Mouse (Mus musculus) spleen, postnatal 4 days (tissue): Measurements from ENCODE around the gene Mindy3.

Source experiments
- DNase-seq, 2 experiments: peaks; one replicate each; pipeline ENCODE4 v3.0.0; 2022; ENCODE audit warnings: low spot score in 2 of 2

The Mindy3 gene

DNA sequence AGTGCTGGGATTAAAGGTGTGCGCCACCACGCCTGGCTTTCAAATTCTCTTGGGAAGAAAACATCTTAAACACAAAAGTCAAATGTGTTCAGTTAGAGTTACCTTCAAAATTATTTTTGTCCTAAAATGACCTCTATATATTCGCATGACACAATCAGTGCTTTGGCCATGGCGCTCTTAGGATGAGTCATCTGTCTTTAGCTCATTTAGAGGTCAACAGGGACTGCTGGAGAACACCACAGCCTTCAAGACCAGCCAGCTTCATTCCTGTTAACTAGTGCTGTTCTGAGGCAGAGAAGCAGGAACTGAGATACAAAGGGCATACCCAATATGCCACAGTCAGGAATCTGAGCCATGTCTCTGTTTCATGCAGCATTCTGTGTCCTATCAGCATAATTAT is 47.9 kb downstream of the Mindy3 start:
- DNase-seq, result no peak

DNA sequence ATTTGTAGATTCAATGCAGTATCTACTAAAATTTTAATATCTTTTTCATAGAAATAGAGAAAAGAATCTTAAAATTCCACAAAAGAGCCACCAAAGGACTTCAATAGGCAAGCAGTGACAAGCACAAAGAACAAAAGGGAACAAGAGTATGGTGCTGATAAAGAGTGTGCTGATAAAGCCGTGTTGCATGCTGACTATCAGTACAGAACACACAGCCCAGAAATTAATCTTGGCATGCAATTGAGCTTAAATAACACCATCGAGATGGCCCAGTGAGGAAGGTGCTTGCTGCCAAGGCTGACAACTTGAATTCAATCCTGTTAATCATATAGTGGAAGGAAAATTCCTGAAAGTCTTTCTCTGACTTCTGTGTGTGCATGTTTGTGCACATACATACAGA is 50.8 kb downstream of the Mindy3 start:
- no peak for DNase-seq

DNA sequence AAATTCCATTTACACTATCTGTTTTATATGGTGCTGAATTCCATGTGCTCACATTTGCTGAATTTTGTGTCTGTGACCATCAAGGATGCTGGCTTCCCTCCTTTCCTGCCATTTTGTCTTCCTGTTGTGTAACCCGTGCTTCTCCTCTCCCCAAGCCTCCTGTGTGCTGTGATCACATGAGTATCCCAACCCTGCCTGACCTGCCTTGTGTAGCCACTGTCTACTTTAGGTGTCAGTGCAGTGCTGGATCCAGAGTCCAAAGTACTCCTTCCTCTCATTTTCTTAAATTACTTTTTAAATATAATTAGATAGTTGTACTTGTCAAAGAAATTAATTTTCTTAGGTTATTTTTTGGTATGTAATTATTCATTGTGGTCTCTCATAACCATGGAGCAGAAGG is 51.3 kb downstream of the Mindy3 start:
- no peak for DNase-seq

DNA sequence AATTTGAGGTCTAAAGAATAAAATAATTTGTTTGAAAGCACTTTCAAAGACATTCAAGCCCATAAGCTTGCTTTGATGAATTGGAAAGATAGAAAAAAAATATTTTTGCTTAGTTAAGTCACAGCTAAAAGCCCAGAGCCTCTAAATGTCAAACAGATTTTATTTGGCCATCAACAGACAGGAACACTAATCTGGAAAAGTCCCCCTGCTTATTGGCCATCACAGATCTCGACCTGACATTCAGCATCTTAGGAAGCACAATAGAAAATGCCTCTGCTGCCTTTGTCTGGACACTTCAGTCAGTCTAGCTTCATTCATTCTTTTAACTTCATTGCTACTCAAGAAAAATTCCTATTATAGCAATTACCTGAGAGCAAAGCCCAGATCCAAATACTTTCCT is 58.0 kb downstream of the Mindy3 start:
- DNase-seq, result no peak

DNA sequence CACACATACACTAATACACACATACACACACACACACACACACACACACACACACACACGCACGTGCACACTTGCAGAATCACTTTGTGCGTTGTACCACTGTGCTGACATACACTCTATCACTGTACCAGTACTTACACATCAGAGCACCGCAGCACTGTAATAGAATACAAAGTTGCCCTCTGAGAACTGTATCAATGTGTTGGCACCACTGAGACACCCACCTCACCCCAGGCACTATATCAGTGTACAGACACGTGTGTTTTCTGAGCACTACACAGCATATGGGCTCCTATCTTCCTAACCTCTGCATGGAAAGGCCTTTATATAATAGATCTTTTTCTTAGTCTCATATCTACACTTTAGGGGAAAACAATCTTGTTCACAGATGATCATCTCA is 64.4 kb downstream of the Mindy3 start:
- no peak for DNase-seq

DNA sequence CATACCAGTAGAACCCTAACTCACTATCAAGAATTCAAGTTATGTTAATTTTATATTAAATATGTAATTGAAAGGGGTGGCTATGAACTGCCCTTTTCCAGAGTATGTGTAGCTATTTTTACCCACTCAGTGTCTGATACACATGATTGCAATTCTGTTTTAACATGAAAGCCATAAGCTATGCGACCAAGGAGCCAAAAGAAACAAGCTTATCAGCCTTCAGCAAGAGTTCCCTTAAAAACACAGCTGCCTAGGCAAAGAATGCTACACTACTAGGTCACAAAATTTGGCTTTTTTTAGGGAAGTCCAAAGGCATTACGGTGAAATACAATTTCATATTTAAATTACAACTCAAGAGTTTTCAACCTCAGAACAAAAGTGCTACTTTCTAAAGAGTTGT is 70.4 kb downstream of the Mindy3 start:
- no peak for DNase-seq

DNA sequence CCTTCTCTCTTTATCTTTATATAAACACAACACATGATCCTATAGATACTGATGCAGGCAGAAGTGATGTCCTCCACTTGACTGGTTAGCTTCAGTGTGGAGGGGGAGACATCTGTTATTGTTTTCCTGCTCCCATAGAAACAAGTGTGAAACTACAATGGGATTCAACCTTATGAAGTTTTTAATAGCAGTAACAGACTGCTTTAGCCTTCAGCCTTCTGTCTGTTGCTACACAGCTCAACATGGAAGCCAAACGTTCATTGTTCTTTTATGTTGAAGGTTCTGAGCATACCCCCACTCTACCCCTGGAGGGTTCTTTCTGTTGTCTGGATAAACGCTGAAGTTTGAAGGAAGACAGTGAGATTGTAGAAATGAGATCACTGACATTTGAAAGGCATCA is 87.3 kb downstream of the Mindy3 start:
- DNase-seq, result no peak

DNA sequence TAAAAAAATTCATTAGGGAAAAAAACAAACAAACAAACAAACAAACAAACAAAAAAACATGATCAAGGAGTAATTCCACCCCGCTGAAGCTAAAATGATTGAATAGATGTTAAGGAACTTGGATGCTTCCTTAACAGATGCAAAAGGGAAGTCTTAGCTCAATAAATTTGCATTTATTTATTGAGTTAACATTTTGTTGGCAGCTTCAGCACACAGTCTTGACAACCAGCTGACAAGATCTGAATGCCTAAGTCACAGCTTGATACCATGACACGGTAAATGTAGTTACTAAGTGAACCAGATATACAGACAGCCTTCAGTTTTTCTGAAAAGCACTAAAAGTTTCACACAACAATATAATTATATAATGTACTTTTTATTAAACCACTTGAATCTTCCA is 89.7 kb downstream of the Mindy3 start:
- DNase-seq, result no peak

DNA sequence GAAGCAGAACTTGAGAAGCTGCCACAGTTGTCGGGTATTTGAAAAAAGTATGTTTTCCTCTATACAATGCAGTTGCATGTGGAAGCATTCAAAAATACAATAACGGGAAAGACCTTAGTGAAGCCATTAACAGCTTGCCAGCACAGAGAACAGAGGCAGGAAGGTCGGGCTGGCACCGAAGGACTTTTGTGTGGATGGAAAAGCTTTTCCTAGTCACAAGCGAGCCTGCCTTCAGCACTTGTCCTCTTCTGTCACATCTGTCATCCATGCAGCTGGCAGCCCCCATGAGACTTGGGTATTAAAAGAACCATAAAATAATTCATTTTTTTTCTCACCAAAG is 90.2 kb downstream of the Mindy3 start:
- DNase-seq, result no peak

DNA sequence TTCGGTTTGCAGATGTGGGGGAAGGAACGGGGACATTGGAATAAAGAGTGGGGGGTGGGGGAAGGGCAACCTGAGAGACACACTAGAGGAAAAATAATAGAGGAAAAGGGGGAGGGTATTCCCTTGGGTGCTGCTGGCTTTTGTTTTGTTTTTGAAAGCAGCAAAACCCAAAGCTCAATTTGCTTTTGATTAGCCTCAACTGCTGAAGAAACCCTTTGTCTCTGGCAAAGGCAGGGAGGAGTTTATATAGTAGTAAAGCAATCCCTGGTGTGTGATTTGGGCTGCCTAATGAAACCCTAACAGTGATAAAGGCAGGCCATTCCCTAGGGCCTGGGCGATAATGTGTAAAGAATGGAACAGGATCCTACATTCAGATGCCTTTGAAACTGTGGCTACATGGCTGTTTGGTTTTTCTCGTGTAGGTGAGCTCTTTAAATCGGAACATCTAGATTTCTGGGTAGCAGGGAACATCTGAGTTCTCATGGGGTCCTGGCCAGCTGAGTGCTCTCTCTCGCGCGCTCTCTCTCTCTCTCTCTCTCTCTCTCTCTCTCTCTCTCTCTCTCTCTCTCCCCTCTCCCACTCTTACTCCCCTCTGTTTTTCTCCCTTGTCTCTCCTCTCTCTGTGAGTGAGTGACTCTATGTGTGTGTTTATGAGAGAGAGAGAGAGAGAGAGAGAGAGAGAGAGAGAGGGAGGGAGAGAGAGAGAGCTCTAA is 90.8 kb downstream of the Mindy3 start:
- no peak for DNase-seq

DNA sequence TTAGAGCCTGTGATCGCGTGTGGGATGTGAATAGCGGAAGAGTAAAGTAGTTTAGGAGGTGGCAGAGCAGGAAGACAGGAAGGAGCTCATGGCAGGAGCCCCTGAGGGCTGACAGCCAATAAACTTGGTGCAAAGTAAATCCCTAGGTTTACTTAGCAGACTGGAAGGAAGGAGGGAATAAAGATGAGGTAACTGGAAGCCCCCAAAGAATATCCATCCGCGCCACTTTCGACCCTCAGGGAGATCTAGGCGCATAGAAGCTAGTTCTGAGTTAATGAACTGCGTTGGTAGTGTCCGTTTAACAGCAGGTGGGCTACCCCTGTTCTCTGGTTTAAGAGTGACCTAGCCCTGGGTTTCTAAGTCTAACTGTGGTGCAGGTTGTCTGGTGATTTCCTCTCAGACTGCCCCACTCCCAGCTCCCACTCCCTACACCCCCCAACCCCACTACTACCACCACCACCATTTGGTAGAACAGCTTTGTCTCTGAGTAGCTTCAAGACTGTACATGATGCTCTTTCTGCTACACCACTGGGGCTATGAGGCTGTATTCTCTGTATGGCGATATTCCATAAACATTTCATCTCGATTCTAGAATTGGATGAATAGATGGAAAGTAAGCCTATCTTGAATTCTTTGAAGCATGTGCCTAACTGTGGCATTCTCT is 91.4 kb downstream of the Mindy3 start:
- no peak for DNase-seq

DNA sequence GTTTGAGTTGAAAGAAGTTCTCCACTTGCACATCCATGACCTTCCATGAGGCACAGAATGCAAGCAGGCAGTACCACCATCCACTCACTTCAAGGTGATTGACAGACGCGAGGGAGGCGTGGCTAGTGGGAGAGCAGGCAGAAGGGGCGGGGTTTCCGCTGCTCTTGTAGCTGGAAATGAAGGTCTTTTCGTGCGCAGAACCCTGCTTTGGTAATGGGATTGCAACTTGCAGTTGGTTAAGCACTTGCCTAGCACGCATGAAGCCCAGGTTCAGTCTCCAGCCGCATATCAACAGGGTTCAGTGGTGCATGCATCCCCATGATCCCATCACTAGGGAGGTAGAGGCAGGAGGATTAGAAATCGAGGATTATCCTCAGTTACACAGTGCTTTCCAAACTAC is 92.1 kb downstream of the Mindy3 start:
- peak; percentile 44 to 74 for DNase-seq

DNA sequence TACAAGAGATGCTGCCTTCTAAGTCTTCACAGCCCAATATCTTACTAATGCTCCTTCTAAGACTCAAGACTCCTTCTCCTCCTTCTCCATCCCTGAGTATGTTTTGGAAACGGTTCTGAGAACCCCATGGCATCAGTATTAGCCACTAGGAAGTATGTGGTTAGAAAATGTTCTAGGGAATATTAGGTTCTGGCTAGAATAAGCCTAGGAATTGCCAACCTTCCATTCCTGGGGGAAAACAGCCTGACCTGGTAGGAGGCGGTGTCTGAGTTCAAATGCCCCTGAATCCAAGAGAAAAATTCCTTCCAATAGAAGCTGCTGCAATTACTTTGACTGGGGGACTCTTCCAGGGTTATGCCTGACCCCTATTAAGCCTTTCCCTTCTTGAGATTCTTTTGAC is 93.4 kb downstream of the Mindy3 start:
- no peak for DNase-seq

DNA sequence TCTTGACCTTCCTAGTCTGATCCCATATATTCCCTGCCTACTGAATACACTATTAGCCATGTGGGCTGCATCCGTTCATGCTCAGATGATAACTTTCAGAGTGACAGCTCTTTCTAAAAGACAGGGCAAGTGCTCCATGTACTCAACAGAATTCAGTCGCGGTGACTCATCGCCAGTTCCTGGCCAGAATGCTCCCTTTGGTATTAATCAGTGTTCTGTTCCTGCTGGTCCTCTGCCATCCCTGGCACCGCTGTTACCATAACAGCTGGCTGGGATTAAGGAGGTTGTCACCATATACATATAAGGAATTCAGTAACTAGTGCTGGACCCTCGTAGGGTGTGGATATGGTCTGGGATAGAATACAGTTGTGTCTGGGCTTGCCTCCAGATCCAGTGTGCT is 93.9 kb downstream of the Mindy3 start:
- DNase-seq, result no peak

DNA sequence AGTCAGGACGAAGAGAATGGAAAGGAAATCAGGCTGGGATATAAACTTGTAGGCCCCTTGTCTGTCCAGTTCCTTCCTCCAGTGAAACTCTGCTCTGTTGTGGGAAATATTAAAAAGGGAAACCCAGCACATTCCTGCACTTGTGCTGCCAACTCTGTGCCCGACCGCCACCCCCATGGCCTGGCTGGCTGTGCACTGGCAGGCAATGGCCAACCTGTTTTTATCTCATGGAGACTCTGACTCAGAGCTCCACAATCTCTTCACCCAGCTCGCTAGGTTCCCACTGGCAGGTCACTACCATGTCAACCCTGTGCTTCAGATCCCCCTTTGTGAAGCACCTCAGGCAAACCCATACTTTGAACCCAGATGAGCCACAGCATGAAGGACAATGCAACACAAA is 98.4 kb downstream of the Mindy3 start:
- no peak for DNase-seq

DNA sequence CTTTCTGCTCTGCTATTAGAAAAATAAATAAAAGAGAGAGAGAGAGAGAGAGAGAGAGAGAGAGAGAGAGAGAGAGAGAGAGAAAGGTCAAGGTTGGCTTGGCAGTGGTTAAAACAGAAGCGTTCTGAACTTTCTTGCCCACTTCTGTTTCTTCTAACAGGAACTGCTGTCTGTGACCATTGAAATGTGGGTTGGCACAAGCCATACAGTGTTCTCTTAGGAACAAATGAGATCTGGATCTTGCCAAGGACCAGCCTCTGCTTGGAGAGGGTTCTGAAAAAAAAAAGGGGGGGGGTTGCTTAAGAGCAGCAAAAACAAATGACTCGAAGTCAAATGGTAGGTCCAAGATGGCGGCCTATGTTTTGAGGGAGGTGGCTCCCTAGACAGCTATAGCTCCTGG is 100.6 kb downstream of the Mindy3 start:
- no peak for DNase-seq

DNA sequence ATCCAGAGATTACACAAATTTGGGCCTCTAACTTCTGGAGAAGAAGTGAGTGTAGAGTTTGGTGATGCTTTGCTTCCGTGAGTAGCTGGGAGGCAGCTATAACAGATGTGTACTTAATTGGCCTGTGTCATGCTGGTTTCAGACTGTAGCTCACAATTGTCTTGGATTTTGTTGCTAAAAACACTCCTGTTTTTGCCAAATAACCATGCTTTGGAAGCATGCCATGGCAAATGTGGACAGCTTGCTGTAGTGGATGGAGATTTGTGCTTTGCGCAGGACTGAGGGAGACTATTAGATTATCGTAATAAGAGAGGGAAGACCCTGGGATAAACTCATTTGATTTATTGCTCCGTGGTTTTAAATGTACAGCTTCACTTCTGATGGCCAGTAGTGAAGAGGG is 101.2 kb downstream of the Mindy3 start:
- DNase-seq, result no peak

DNA sequence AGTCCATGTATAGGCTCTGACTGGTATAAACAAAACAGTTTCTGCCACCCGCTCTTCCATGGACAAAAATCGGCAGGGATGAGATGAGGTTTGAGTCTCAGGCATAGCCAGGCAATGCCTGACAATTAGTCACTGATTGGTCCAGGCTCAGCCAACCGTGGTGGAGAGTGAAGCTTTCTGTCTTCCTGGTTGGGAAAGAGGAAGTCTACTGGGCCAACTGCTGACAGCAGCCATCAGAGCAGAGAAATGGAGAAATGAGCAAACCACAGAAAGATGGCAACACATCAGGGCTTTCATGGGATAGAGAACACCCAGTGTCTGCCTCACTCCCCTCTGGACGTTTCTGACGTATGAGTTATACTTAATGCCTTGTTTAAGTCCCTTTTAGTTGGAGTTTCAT is 101.9 kb downstream of the Mindy3 start:
- DNase-seq, result peak; percentile 37 to 69

DNA sequence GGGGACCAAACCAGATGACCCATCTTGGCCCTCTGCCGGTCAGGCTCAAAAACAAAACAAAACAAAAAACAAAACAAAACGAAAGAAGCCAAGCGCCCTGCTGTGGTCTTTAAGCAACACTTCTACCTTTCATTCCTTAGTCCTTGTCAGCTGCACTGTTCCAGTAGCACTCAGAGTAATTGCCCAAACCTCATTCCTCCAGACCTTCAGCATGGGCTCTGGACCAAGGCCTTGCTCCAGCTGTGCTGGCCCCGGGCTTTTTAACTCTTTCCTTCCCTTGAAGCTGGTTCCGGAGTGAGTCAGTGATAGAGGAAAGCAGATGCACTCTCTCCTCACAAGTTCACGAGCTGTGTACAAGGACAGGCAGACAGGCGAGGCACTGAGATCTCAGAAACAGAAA is 102.9 kb downstream of the Mindy3 start:
- no peak for DNase-seq

DNA sequence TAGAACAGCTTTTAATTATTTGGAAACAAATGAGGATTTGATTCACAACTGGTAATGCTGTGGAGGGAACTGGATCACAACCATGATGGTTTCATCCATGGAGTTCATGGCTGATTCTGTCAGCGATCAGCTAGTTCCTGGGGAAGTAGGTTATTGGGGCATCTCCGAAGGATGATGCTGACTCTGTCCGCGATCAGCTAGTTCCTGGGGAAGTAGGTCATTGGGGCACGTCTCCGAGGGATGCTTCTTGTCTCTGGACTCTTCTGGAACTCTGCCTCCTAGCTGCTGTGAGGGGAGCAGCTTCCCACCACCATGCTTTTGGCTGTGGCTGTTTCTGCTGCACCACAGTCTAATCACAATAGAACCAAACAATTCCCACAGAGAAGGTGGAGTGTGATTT is 105.2 kb downstream of the Mindy3 start:
- DNase-seq, result no peak

DNA sequence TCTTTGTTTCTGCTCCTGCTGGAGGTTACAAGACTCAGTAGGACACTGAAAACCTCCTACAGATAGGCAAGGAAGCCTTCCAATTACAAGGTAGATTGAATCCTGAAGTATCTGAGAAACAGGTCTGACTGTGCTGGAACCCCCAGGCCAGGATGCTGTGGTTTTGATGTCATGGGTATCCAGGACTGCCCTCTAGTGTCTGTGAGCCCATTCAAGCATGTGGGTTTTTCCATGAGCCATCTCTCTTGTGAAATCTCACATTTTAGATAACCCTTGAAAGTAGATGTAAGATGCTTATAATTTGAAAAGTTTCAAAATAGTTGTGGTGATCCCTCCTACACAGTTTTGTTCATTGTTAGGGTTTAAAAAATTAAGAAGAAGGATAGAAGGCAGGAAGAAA is 110.8 kb downstream of the Mindy3 start:
- no peak for DNase-seq

DNA sequence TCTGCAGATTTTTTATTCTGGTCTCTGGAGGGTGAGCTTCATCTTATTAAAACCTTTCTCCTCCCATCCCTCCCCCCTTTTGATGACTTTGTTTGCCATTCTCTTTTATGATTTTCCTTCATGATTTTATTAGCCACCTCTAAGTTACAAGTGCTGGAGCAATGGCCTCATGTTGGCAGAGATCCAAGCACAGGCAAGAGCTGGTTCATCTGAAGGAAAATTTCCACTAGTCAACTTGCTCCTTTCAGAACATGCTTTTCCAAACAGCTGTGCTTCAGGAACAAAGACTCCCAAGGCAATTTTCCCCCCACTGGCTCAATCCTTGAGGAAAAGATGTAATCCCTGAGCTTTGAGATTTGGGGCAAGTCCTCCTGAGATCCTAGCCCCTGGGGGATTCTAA is 112.0 kb downstream of the Mindy3 start:
- DNase-seq, result no peak

DNA sequence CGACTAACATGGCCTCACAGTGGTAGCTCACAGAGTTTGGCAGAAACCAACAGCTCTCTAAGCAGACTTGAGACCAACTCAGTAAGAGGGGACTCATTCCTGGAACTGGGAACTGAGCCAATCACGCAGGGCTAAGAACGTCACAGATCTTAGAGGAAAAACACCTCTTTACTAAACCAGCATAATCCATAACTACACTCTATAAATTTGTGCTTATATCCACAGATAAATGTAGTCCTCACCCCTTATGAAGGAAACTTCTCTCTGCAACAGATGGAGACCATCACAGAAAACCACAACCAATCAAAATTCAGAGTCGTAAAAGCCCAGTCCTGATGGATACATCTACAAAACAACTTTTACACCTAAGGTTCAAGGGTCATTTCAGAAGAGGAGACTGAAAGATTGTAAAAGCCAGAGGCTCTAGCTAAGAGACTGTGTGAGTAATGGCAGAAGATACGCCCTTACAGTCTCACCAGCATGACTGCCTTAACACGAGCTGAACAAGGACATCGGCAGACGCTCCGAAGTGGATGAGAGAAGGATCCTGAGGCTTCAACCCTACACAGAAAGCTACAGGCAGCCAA is 114.1 kb downstream of the Mindy3 start:
- no peak for DNase-seq
